Mouse (Mus musculus): Measurements from ENCODE around the gene Zfand3. TPM values are rescaled to one million over a fixed set of nuclear protein-coding genes. Genes with fewer than 3 reads are reported as not detected.

Zfand3 gene
- polyA plus RNA-seq, 1 experiment = 69.3 TPM

- Histone ChIP-seq H3K4me1 (ENCODE audit: control insufficient read depth, insufficient read depth, low read length) (no peaks in the 10 kb centered on the region), H3K9ac (ENCODE audit: low read depth, poor library complexity, severe bottlenecking) (no peak overlapping the region), H3K9me3 (replicated peaks; ENCODE audit: control insufficient read depth, insufficient read depth, low read length, poor library complexity, severe bottlenecking) (no peaks in the 10 kb centered on the region), H3K4me3 (ENCODE audit: low read depth, low read length) (no peak overlapping the region), H3K36me3 (ENCODE audit: control insufficient read depth, insufficient read depth, low read length, poor library complexity, severe bottlenecking) (no peaks in the 10 kb centered on the region), H3K27me3 (ENCODE audit: control insufficient read depth, insufficient read depth, low read length, poor library complexity, severe bottlenecking) (no peaks in the 10 kb centered on the region), H3K27ac (ENCODE audit: insufficient read depth, low read length) (no peak overlapping the region)
- TF ChIP-seq EP300 (IDR thresholded peaks at IDR 0.05; ENCODE audit: insufficient read depth, low read depth, low read length) (no peak), CTCF (IDR thresholded peaks at IDR 0.05; ENCODE audit: low read depth, low read length) (no peak), POLR2A (IDR thresholded peaks at IDR 0.05; ENCODE audit: insufficient read depth, low read length) (no peak)
Measured at GRCm38 (mm10) chr17:30213371-30213770, 208.8 kb downstream of the Zfand3 start.

- no peaks in the 10 kb centered on the region for H3K27me3 ChIP-seq (ENCODE audit: control insufficient read depth, insufficient read depth, low read length, poor library complexity, severe bottlenecking)
- H3K36me3 ChIP-seq (ENCODE audit: control insufficient read depth, insufficient read depth, low read length, poor library complexity, severe bottlenecking) = no peaks in the 10 kb centered on the region
- H3K9ac ChIP-seq (ENCODE audit: low read depth, poor library complexity, severe bottlenecking) = no peak overlapping the region
- no peak overlapping the region for H3K27ac ChIP-seq (ENCODE audit: insufficient read depth, low read length)
- TF ChIP-seq EP300 (IDR thresholded peaks at IDR 0.05; ENCODE audit: insufficient read depth, low read depth, low read length) = no peak
- H3K9me3 ChIP-seq (replicated peaks; ENCODE audit: control insufficient read depth, insufficient read depth, low read length, poor library complexity, severe bottlenecking) = no peaks in the 10 kb centered on the region
- no peaks in the 10 kb centered on the region for H3K4me1 ChIP-seq (ENCODE audit: control insufficient read depth, insufficient read depth, low read length)
- H3K4me3 ChIP-seq (ENCODE audit: low read depth, low read length) = no peak overlapping the region
Measured at GRCm38 (mm10) chr17:30214393-30214792, 209.9 kb downstream of the Zfand3 start.

- Histone ChIP-seq H3K4me1 (ENCODE audit: control insufficient read depth, insufficient read depth, low read length) (no peaks in the 10 kb centered on the region), H3K9ac (ENCODE audit: low read depth, poor library complexity, severe bottlenecking) (no peak overlapping the region), H3K36me3 (ENCODE audit: control insufficient read depth, insufficient read depth, low read length, poor library complexity, severe bottlenecking) (no peaks in the 10 kb centered on the region), H3K9me3 (replicated peaks; ENCODE audit: control insufficient read depth, insufficient read depth, low read length, poor library complexity, severe bottlenecking) (no peaks in the 10 kb centered on the region), H3K27ac (ENCODE audit: insufficient read depth, low read length) (no peak overlapping the region), H3K4me3 (ENCODE audit: low read depth, low read length) (no peak overlapping the region), H3K27me3 (ENCODE audit: control insufficient read depth, insufficient read depth, low read length, poor library complexity, severe bottlenecking) (no peaks in the 10 kb centered on the region)
- no peak for TF ChIP-seq CTCF (IDR thresholded peaks at IDR 0.05; ENCODE audit: low read depth, low read length)
- no peak for TF ChIP-seq EP300 (IDR thresholded peaks at IDR 0.05; ENCODE audit: insufficient read depth, low read depth, low read length)
- no peak for TF ChIP-seq POLR2A (IDR thresholded peaks at IDR 0.05; ENCODE audit: insufficient read depth, low read length)
Measured at GRCm38 (mm10) chr17:30215741-30216140, 211.2 kb downstream of the Zfand3 start.

GRCm38 (mm10) chr17:30221677-30222076, 217.1 kb downstream of the Zfand3 start:
- H3K9me3 ChIP-seq (replicated peaks; ENCODE audit: control insufficient read depth, insufficient read depth, low read length, poor library complexity, severe bottlenecking) = no peaks in the 10 kb centered on the region
- H3K4me1 ChIP-seq (ENCODE audit: control insufficient read depth, insufficient read depth, low read length) = no peaks in the 10 kb centered on the region
- TF ChIP-seq EP300 (IDR thresholded peaks at IDR 0.05; ENCODE audit: insufficient read depth, low read depth, low read length) = no peak
- TF ChIP-seq POLR2A (IDR thresholded peaks at IDR 0.05; ENCODE audit: insufficient read depth, low read length) = no peak
- TF ChIP-seq CTCF (IDR thresholded peaks at IDR 0.05; ENCODE audit: low read depth, low read length) = no peak
- H3K9ac ChIP-seq (ENCODE audit: low read depth, poor library complexity, severe bottlenecking) = no peak overlapping the region
- H3K27me3 ChIP-seq (ENCODE audit: control insufficient read depth, insufficient read depth, low read length, poor library complexity, severe bottlenecking) = no peaks in the 10 kb centered on the region
- no peak overlapping the region for H3K27ac ChIP-seq (ENCODE audit: insufficient read depth, low read length)
- no peaks in the 10 kb centered on the region for H3K36me3 ChIP-seq (ENCODE audit: control insufficient read depth, insufficient read depth, low read length, poor library complexity, severe bottlenecking)
- H3K4me3 ChIP-seq (ENCODE audit: low read depth, low read length) = no peak overlapping the region

GRCm38 (mm10) chr17:30222361-30222760, 217.8 kb downstream of the Zfand3 start:
- Histone ChIP-seq H3K9ac (ENCODE audit: low read depth, poor library complexity, severe bottlenecking) (no peak overlapping the region), H3K9me3 (replicated peaks; ENCODE audit: control insufficient read depth, insufficient read depth, low read length, poor library complexity, severe bottlenecking) (no peaks in the 10 kb centered on the region), H3K27me3 (ENCODE audit: control insufficient read depth, insufficient read depth, low read length, poor library complexity, severe bottlenecking) (no peaks in the 10 kb centered on the region), H3K4me1 (ENCODE audit: control insufficient read depth, insufficient read depth, low read length) (no peaks in the 10 kb centered on the region), H3K4me3 (ENCODE audit: low read depth, low read length) (no peak overlapping the region), H3K36me3 (ENCODE audit: control insufficient read depth, insufficient read depth, low read length, poor library complexity, severe bottlenecking) (no peaks in the 10 kb centered on the region), H3K27ac (ENCODE audit: insufficient read depth, low read length) (no peak overlapping the region)
- no peak for TF ChIP-seq POLR2A (IDR thresholded peaks at IDR 0.05; ENCODE audit: insufficient read depth, low read length)
- no peak for TF ChIP-seq EP300 (IDR thresholded peaks at IDR 0.05; ENCODE audit: insufficient read depth, low read depth, low read length)
- no peak for TF ChIP-seq CTCF (IDR thresholded peaks at IDR 0.05; ENCODE audit: low read depth, low read length)

GRCm38 (mm10) chr17:30222837-30223236, 218.3 kb downstream of the Zfand3 start:
- TF ChIP-seq CTCF (IDR thresholded peaks at IDR 0.05; ENCODE audit: low read depth, low read length) (no peak), EP300 (IDR thresholded peaks at IDR 0.05; ENCODE audit: insufficient read depth, low read depth, low read length) (no peak)
- Histone ChIP-seq H3K36me3 (ENCODE audit: control insufficient read depth, insufficient read depth, low read length, poor library complexity, severe bottlenecking) (no peaks in the 10 kb centered on the region), H3K27me3 (ENCODE audit: control insufficient read depth, insufficient read depth, low read length, poor library complexity, severe bottlenecking) (no peaks in the 10 kb centered on the region), H3K27ac (ENCODE audit: insufficient read depth, low read length) (no peak overlapping the region), H3K9ac (ENCODE audit: low read depth, poor library complexity, severe bottlenecking) (no peak overlapping the region), H3K4me3 (ENCODE audit: low read depth, low read length) (no peak overlapping the region), H3K9me3 (replicated peaks; ENCODE audit: control insufficient read depth, insufficient read depth, low read length, poor library complexity, severe bottlenecking) (no peaks in the 10 kb centered on the region), H3K4me1 (ENCODE audit: control insufficient read depth, insufficient read depth, low read length) (no peaks in the 10 kb centered on the region)

All from ES-Bruce4 (cell line).